Mouse (Mus musculus): Measurements from ENCODE around the gene Bpifb9a. TPM values are rescaled to one million over a fixed set of nuclear protein-coding genes. Genes with fewer than 3 reads are reported as not detected.

The Bpifb9a gene
- polyA plus RNA-seq, 1 experiment from 2014 or later = not detected

Other genes with a start within 250 kb of the Bpifb9a start
- gene Bpifa2, start 249.6 kb upstream of the Bpifb9a start, polyA plus RNA-seq (2014; fragmentation: Nextera tagmentation; extraction: Ambion mirVana) = 0.47 TPM in 1 of 2 replicates, not detected in the other
- not detected in 2 replicates for gene Bpifa3, start 127.5 kb upstream of the Bpifb9a start, polyA plus RNA-seq (2014; fragmentation: Nextera tagmentation; extraction: Ambion mirVana)
- gene Bpifa1, start 115.0 kb upstream of the Bpifb9a start, polyA plus RNA-seq (2014; fragmentation: Nextera tagmentation; extraction: Ambion mirVana) = 92.3 and 176 TPM in 2 replicates
- not detected in 2 replicates for gene Bpifa5, start 95.2 kb upstream of the Bpifb9a start, polyA plus RNA-seq (2014; fragmentation: Nextera tagmentation; extraction: Ambion mirVana)
- gene Bpifb1, start 67.0 kb upstream of the Bpifb9a start, polyA plus RNA-seq (2014; fragmentation: Nextera tagmentation; extraction: Ambion mirVana) = 0.14 TPM in 1 of 2 replicates, not detected in the other
- 0.89 and 1.9 TPM in 2 replicates for gene Bpifb5, start 34.1 kb upstream of the Bpifb9a start, polyA plus RNA-seq (2014; fragmentation: Nextera tagmentation; extraction: Ambion mirVana)
- gene Bpifb9b, start 49.4 kb downstream of the Bpifb9a start, polyA plus RNA-seq (2014; fragmentation: Nextera tagmentation; extraction: Ambion mirVana) = 0.38 and 3.6 TPM in 2 replicates
- gene Cdk5rap1, start 115.2 kb downstream of the Bpifb9a start, polyA plus RNA-seq (2014; fragmentation: Nextera tagmentation; extraction: Ambion mirVana) = 16.4 and 24.1 TPM in 2 replicates
- 8.6 and 10.4 TPM in 2 replicates for gene Snta1, start 150.2 kb downstream of the Bpifb9a start, polyA plus RNA-seq (2014; fragmentation: Nextera tagmentation; extraction: Ambion mirVana)
- 31.3 and 31.5 TPM in 2 replicates for gene Cbfa2t2, start 178.6 kb downstream of the Bpifb9a start, polyA plus RNA-seq (2014; fragmentation: Nextera tagmentation; extraction: Ambion mirVana)